Mouse (Mus musculus) lung, adult 2 months (tissue): Measurements from ENCODE around the gene Vps18.

ENCODE experiments used
- CTCF ChIP-seq: fragments of 200-500 bp; IDR thresholded peaks from 2 replicates; pipeline ENCODE4 v1.5.1; 2011; ENCODE audit warnings: mild to moderate bottlenecking, low read length, control low read depth; ENCODE audit not compliant: insufficient read depth
- POLR2A ChIP-seq: fragments of 200-500 bp; IDR thresholded peaks from 2 replicates; pipeline ENCODE4 v1.6.1; 2011; ENCODE audit warnings: low read depth, mild to moderate bottlenecking, control low read depth, low read length, borderline replicate concordance; ENCODE audit errors: extremely low read depth

DNA sequence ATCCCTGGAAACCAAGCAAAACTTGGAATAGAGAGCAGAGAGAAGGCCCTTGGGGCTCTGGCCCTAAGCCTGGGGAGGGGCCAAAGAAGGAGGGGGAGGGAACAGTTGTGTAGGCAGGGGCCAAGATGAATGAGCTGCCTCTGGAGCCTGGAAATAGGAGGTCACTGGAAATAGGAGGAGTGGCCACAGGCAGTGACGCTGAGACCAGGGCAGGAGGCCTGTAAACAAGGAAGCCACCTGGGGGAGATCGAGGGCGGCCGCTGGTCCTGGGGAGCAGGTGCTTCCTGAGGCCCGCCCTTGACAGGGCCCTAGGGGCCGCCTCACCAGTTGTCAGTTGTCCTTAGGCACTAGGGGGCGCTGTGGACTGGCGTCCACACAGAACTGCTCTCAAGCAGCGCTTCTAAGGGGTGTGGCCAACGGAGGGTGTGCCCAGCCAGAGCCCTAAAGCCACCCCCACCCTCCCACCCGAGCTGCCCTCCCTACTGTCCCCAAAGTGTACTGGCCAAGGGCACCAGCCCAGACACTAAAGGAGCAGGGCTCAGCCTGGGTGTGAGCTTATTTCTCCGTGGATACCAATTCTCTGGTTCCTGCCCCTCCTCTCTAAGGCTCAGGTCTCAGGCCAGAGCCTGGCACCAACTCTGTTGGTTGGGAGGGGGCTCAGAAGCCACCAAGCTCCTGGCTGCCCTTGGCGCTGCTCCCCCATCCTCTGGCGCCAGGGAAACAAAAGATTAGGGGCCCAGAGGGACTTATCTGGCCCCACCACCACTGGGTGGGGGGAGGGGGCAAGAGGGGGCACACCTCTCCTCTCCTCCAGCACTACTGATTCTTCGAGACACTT, 11.7 kb downstream of the Vps18 start:
- TF ChIP-seq CTCF (peak; percentile 76), POLR2A (peak; percentile 78; the same call in 1 of the 2 replicates)
